Mouse (Mus musculus) brain, embryonic 18.5 days (tissue): ENCODE results near the gene Disp3.

ENCODE experiments used
- DNase-seq: peaks from one replicate; pipeline ENCODE4 v3.0.0-alpha.2; 2012; ENCODE audit warnings: low read depth, low spot score

The Disp3 gene

DNA sequence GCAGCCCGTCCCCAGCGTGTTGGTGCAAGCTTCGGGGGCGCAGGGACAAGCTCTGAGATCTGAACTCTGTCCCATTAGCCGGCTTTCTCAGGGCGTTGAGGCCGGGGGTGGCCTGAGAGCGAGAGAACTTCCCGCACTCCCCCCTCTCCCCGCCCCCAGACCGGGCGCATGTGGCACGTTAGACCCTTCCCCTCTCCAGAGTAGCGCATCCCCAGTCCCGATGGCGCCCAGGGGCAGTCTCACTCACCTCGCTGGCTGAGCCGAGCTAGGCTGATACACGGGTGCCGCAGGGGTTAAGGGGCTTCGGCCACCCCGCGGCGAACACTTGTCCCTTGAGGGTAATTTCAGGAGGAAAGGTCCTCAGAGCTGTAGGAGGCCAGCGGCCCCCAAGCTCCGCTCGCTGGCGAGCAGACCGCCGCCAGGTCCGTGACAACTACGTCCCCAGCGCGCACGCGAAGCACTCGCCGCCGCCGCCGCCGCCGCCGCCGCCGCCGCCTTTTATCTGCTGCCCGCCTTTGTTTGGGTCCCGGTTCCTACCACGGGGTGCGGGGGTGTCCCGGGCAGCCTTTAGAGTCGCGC lies at the start of gene Disp3:
Gene Disp3 (minus strand): TSS at position 490 of the 579 bp plus-strand sequence.
- DNase-seq, result no peak

- DNase-seq, result no peak
Observed at GRCm38 (mm10) chr4:148330269-148330668, 42.5 kb upstream of the Disp3 start.

DNA sequence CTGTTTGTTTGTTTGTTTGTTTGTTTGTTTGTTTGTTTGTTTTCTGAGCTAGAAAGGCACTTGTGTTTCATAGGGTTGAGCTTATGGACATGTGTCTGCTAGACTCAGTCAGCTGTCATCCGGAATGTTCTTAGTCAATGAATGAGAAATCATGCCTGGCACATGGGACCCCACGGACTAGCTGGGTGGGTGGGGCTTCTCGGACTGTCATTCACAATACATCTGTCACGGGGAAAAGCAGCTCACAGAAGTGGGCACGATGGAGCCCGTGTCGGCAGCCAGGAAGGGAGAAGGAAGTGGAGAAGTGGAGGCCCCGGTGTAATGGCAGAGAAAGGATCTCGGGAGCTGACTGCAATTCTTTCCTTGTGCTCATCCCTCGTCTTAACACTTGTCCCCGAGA lies 41.7 kb upstream of the Disp3 start:
- no peak for DNase-seq

- no peak for DNase-seq
Observed at GRCm38 (mm10) chr4:148328237-148328636, 40.5 kb upstream of the Disp3 start.

- DNase-seq, result peak; percentile 51
Observed at GRCm38 (mm10) chr4:148327266-148327997, 39.7 kb upstream of the Disp3 start.

DNA sequence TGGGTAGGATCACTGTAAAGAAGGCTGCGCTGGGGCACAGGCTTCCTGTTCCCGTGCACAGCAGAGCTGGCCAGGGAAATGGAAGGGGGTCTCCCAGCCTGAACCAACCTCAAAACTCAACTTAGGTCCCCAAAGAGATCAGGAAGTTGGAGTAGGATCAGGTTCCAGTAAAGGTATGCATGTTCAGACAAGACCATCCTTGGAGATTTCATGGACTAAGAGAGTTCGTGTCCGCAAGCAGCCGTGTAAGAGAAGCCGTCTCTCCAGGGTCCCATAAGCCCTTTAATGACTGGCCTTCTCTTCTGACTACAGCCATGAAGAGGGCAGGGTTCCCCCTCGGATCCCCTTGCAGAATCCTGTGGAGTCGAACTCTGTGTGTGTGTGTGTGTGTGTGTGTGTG lies 39.0 kb upstream of the Disp3 start:
- DNase-seq, result no peak

- DNase-seq, result no peak
Observed at GRCm38 (mm10) chr4:148325951-148326350, 38.2 kb upstream of the Disp3 start.

- DNase-seq, result no peak
Observed at GRCm38 (mm10) chr4:148325057-148325456, 37.3 kb upstream of the Disp3 start.

DNA sequence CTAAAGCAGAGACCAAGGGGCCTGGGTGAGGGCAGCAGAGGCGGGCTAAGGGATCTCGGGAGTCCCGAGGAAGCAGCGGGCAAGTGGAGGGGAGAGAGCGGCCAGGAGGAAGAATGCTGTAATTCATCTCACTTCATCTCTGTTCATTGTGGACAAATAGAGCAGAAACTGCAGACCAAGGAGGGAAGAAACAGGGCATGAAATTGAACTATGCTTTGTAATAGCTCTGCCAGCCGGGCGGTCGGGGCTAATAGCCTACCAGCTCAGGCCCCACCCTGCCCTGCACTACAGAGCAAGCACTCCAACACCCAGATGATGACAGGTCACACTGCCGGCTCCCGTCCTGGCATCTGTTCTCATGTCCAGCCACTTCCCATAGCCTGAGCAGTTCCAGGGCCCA lies 34.4 kb upstream of the Disp3 start:
- no peak for DNase-seq

GRCm38 (mm10) chr4:148319366-148319765 lies 31.6 kb upstream of the Disp3 start:
- no peak for DNase-seq

DNA sequence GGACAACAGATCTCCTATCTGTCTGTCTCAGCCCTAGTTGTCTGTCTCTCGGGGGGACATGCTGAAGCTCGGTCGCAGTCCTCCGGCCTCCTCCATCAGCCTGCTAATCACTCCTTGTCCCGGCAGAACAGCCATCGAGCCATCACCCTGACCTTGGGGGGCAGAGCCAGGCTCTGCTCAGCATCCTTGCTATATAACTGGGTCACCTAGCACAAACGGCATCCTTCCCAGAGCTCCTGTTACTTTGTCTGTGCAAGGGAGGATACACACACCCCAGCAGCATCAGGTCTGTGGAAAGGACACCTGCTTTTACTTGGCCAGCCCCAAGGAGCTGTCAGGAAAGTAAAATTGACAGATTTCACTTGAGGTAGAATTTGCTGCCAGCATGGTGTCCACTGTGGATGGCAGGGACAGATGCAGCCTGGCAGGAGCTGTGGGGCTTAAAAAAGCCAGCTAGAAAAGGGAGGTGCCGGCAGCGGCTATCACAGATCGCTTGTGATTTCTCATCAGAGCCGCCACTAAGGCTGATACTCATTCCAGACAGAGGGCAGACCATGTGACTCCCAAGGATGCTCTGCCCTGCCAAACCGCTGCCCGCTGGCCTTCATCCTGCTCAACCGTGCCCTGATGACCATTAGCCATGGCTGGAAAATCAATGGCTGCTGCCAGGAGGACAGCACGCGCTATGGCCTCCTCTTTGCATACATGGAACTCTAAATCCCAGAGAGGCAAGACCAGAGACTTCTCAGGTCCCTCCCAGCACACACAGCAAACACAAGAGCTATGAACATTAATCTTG lies 27.8 kb upstream of the Disp3 start:
- no peak for DNase-seq

- no peak for DNase-seq
Observed at GRCm38 (mm10) chr4:148314396-148314795, 26.6 kb upstream of the Disp3 start.

DNA sequence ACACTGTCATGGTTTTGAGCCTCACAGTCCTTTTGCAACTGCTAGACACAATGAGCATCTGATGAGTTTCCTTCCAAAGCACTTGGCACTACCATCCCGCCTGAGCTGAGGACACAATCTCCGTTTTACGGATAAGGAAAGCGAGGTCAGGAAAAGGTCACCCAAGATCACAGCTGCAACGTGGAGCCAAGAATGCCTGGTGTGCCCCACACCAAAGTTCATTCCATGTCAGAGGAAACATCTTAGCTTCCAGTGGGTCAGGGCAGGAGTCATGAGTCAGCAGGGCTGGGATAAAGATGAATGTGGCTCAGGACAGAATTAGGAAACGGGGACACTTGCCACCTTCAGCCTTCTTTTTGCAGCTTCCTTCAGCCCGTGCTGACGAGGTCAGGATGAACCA lies 25.8 kb upstream of the Disp3 start:
- no peak for DNase-seq

DNA sequence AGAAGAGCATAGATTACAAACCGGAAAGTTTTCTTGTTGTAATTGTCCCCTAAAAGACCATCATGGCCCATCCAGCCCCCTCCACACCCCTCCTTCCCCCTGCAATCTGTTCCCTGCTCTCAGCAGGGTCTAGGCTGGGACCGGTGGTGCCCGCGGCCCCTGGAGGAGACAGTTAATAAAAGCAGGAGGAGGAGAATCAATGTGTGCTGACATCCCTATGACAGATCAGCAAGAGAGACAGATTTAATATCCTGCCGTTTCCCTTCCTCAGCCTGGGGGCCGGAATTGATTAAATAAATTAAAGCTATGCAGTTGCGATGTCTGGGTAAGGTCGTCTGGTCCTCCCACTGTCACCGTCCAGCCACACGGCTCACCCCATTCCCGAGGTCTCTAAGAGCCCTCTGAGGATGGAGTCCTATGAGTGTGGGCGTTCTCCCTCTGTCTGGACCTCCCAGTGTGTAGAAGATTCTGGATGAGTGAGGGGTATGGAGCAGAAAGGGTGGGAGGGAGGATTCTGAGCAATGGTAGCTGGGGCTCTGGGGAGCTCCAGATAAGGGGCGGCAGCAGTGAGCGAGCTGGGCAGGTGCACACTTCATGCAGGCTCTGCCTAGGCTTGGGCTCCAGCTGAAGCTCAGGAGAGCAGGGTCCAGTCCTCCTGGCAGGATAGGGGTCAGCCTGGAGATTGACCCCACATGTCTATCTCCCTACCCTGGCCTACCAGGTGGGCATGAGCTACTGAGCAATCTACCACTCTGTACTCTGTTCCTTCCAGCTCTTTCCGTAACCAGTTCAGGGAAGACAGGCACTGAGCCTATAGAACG lies 24.7 kb upstream of the Disp3 start:
- DNase-seq, result no peak

DNA sequence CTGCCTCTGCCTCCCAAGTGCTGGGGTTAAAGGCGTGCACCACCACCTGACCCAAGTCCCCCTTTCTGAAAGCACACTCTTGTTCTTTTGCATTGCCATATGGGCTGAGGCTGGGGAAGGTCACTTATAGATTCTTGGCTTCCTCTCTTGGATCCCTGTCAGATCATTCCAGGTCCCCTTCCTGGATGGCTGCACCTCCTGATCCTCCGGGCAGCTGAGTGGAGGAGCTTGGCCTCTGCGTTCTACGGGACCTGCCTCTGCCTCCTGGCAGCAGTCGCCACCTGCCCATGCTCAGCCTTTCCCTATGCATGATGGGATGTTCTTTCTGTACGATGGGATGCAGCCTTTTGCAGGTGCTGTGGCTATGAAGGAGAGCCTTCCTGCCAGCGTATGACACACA lies 23.1 kb upstream of the Disp3 start:
- DNase-seq, result no peak

GRCm38 (mm10) chr4:148310126-148310525 lies 22.4 kb upstream of the Disp3 start:
- DNase-seq, result no peak

GRCm38 (mm10) chr4:148306406-148307083 lies 18.8 kb upstream of the Disp3 start:
- no peak for DNase-seq

- DNase-seq, result no peak
Observed at GRCm38 (mm10) chr4:148298720-148299119, 11.0 kb upstream of the Disp3 start.

GRCm38 (mm10) chr4:148297640-148298039 lies 9.9 kb upstream of the Disp3 start:
- DNase-seq, result no peak

DNA sequence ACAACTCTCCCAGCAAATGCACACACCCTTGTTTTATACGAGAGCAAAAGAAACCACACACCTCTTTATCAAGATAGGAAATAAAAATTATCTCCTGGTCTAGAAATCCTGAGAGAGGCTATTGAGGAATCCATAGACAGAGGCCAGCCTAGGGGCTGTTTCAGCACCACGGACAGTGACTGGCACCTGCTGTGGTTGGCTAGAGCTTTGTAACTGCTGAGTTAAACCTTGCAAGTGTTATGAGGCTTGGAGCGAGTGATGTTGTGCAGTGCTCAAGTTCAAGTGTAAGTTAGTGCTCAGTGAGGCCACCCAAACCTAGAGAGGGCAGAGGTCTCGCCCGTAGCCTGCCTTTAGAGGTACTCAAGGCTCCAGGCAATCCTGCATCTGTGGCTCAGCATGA lies 5.6 kb upstream of the Disp3 start:
- no peak for DNase-seq

GRCm38 (mm10) chr4:148291849-148292248 lies 4.1 kb upstream of the Disp3 start:
- no peak for DNase-seq
